13 mouse cellular contexts compared by ENCODE assay signal in genomic region chr14:46635322-46635721, GRCm38 (mm10).
DNase-seq lines count a peak whose midpoint lies in the region; ATAC-seq and TF ChIP-seq lines count a peak whose summit lies in the region.
"Had no signal": no experiment of that assay in that cellular context is flagged by ENCODE, and none has a peak within 500 bp of the region (broad histone marks: within the 10 kb centered on the region; RNA-seq: fewer than 3 reads in every experiment).

No protein-coding gene starts in this region.

- 0 out of 2 replicates have a peak overlapping the region, but pooled peaks have one; percentile 3 for H3K27ac ChIP-seq in stomach, embryonic 16.5 days (ENCODE audit: low read length)
- no peak overlapping the region for H3K27ac ChIP-seq in stomach, postnatal 0 days (replicated peaks)
- no peak overlapping the region for H3K27ac ChIP-seq in limb, embryonic 11.5 days (replicated peaks; ENCODE audit: low read depth, low read length)
- H3K27ac ChIP-seq in forebrain, postnatal 0 days (ENCODE audit: low read depth, low read length), result no peak overlapping the region
- H3K27ac ChIP-seq in intestine, embryonic 16.5 days (ENCODE audit: low read length), result no peak overlapping the region
- H3K27ac ChIP-seq: kidney, embryonic 15.5 days had no signal

- H3K4me2 ChIP-seq in stomach, embryonic 16.5 days (ENCODE audit: low read depth, low read length), result no peak overlapping the region
- H3K4me2 ChIP-seq in stomach, postnatal 0 days (replicated peaks; ENCODE audit: low read depth), result no peak overlapping the region
- no peak overlapping the region for H3K4me2 ChIP-seq in limb, embryonic 11.5 days (ENCODE audit: low read depth, severe bottlenecking)
- no peak overlapping the region for H3K4me2 ChIP-seq in forebrain, postnatal 0 days (ENCODE audit: low read depth)
- no peak overlapping the region for H3K4me2 ChIP-seq in intestine, embryonic 16.5 days (ENCODE audit: low read depth, low read length)
- H3K4me2 ChIP-seq: kidney, embryonic 15.5 days had no signal

- no peak for TF ChIP-seq EP300 in stomach, postnatal 0 days (optimal IDR thresholded peaks at IDR 0.05)

- intact Hi-C loops in gastrocnemius, postnatal 36 days (cut with DNase I), result no loop called here

- H3K36me3 ChIP-seq in stomach, embryonic 16.5 days (ENCODE audit: control insufficient read depth, insufficient read depth, low read length), result no peaks in the 10 kb centered on the region
- no peaks in the 10 kb centered on the region for H3K36me3 ChIP-seq in stomach, postnatal 0 days (ENCODE audit: control insufficient read depth, insufficient read depth, low read length)
- H3K36me3 ChIP-seq in limb, embryonic 11.5 days (ENCODE audit: control insufficient read depth, insufficient read depth, low read length), result no peaks in the 10 kb centered on the region
- no peaks in the 10 kb centered on the region for H3K36me3 ChIP-seq in forebrain, postnatal 0 days (ENCODE audit: insufficient read depth)
- no peaks in the 10 kb centered on the region for H3K36me3 ChIP-seq in intestine, embryonic 16.5 days (ENCODE audit: control insufficient read depth, insufficient read depth, low read length)
- H3K36me3 ChIP-seq: kidney, embryonic 15.5 days had no signal

- peaks cover 7% of the 10 kb centered on the region; the same call in 1 of the 2 replicates for H3K4me1 ChIP-seq in stomach, embryonic 16.5 days (ENCODE audit: control insufficient read depth, insufficient read depth, low read length)
- no peaks in the 10 kb centered on the region for H3K4me1 ChIP-seq in stomach, postnatal 0 days (replicated peaks; ENCODE audit: control insufficient read depth, insufficient read depth)
- peaks cover 14% of the 10 kb centered on the region for H3K4me1 ChIP-seq in limb, embryonic 11.5 days (ENCODE audit: control insufficient read depth, insufficient read depth, low read length)
- no peaks in the 10 kb centered on the region for H3K4me1 ChIP-seq in forebrain, postnatal 0 days (ENCODE audit: insufficient read depth)
- H3K4me1 ChIP-seq in intestine, embryonic 16.5 days (ENCODE audit: control insufficient read depth, insufficient read depth, low read length), result peaks cover 7% of the 10 kb centered on the region

- H3K4me3 ChIP-seq in stomach, embryonic 16.5 days (replicated peaks; ENCODE audit: low read length), result no peak overlapping the region
- H3K4me3 ChIP-seq in stomach, postnatal 0 days (ENCODE audit: low read depth, low read length), result no peak overlapping the region
- H3K4me3 ChIP-seq in limb, embryonic 11.5 days (ENCODE audit: low read depth, low read length), result no peak overlapping the region
- no peak overlapping the region for H3K4me3 ChIP-seq in forebrain, postnatal 0 days (ENCODE audit: low read depth, low read length)
- H3K4me3 ChIP-seq in intestine, embryonic 16.5 days (ENCODE audit: low read length), result no peak overlapping the region
- H3K4me3 ChIP-seq: erythroblast, embryonic 14.5 days; kidney, embryonic 15.5 days had no signal

- H3K27me3 ChIP-seq in stomach, embryonic 16.5 days (ENCODE audit: control insufficient read depth, insufficient read depth, low read length), result no peaks in the 10 kb centered on the region
- no peaks in the 10 kb centered on the region for H3K27me3 ChIP-seq in stomach, postnatal 0 days (ENCODE audit: control insufficient read depth, insufficient read depth, low read length)
- H3K27me3 ChIP-seq in limb, embryonic 11.5 days (ENCODE audit: control insufficient read depth, insufficient read depth, low read length), result no peaks in the 10 kb centered on the region
- H3K27me3 ChIP-seq in forebrain, postnatal 0 days (ENCODE audit: insufficient read depth, low read length), result peaks cover 26% of the 10 kb centered on the region
- H3K27me3 ChIP-seq in intestine, embryonic 16.5 days (replicated peaks; ENCODE audit: control insufficient read depth, insufficient read depth, low read length), result no peaks in the 10 kb centered on the region
- H3K27me3 ChIP-seq: kidney, embryonic 15.5 days had no signal

- H3K9ac ChIP-seq in stomach, embryonic 16.5 days (ENCODE audit: low read length), result no peak overlapping the region
- H3K9ac ChIP-seq in stomach, postnatal 0 days (ENCODE audit: low read length), result no peak overlapping the region
- no peak overlapping the region for H3K9ac ChIP-seq in limb, embryonic 11.5 days (ENCODE audit: low read length)
- H3K9ac ChIP-seq in forebrain, postnatal 0 days, result no peak overlapping the region
- no peak overlapping the region for H3K9ac ChIP-seq in intestine, embryonic 16.5 days (ENCODE audit: low read depth, low read length)
- H3K9ac ChIP-seq: kidney, embryonic 15.5 days; liver, postnatal 0 days had no signal

- H3K9me3 ChIP-seq in stomach, embryonic 16.5 days (replicated peaks; ENCODE audit: control insufficient read depth, low read length), result no peaks in the 10 kb centered on the region
- no peaks in the 10 kb centered on the region for H3K9me3 ChIP-seq in stomach, postnatal 0 days (ENCODE audit: control insufficient read depth, low read length)
- no peaks in the 10 kb centered on the region for H3K9me3 ChIP-seq in limb, embryonic 11.5 days (ENCODE audit: control insufficient read depth, low read length)
- H3K9me3 ChIP-seq in forebrain, postnatal 0 days (ENCODE audit: low read length), result no peaks in the 10 kb centered on the region
- no peaks in the 10 kb centered on the region for H3K9me3 ChIP-seq in intestine, embryonic 16.5 days (ENCODE audit: control insufficient read depth, low read length)
- H3K9me3 ChIP-seq: kidney, embryonic 15.5 days had no signal

- 68% methylated on average over 3 of the region's 3 CpGs for WGBS in stomach, embryonic 16.5 days
- WGBS in stomach, postnatal 0 days, result 55% methylated on average over 3 of the region's 3 CpGs
- 92% methylated on average over 3 of the region's 3 CpGs for WGBS in limb, embryonic 11.5 days
- WGBS in forebrain, postnatal 0 days, result 75% methylated on average over 3 of the region's 3 CpGs
- 77% methylated on average over 3 of the region's 3 CpGs for WGBS in intestine, embryonic 16.5 days

- DNase-seq in stomach, postnatal 0 days (ENCODE audit: low spot score), result no peak
- DNase-seq in gastrocnemius, postnatal 36 days, result peak; percentile 38 to 63
- peak; percentile 20 for DNase-seq in limb, embryonic 11.5 days (ENCODE audit: low spot score)
- peak; percentile 67 for DNase-seq in skeletal muscle tissue, adult 2 months (ENCODE audit: low read depth, low spot score)
- no peak for DNase-seq in forebrain, postnatal 0 days
- no peak for DNase-seq in c-Kit-positive CD71-positive TER-119-positive erythroid progenitor cells, embryonic 14.5 days (ENCODE audit: low spot score)
- DNase-seq: cerebellum, postnatal 25 days; liver, postnatal 0 days; thymus, adult 2 months had no signal

- ATAC-seq in stomach, embryonic 16.5 days (ENCODE audit: insufficient read depth, low FRiP score), result no peak
- no peak for ATAC-seq in stomach, postnatal 0 days (ENCODE audit: low FRiP score, low TSS enrichment)
- no peak for ATAC-seq in limb, embryonic 11.5 days (ENCODE audit: insufficient number of reproducible peaks, low FRiP score, low TSS enrichment, low read depth)
- ATAC-seq in forebrain, postnatal 0 days, result no peak
- no peak for ATAC-seq in intestine, embryonic 16.5 days
- ATAC-seq: liver, postnatal 0 days had no signal

- TF ChIP-seq CTCF in stomach, postnatal 0 days (IDR thresholded peaks at IDR 0.05; ENCODE audit: low read depth), result no peak
- TF ChIP-seq CTCF in forebrain, postnatal 0 days (IDR thresholded peaks at IDR 0.05; ENCODE audit: low read depth), result no peak

Comparison
In these comparisons a context has a peak if more than half of its experiments do, and no peak if none do; other contexts are left out.
1. DNase-seq: peak in gastrocnemius, postnatal 36 days (2 of 2), limb, embryonic 11.5 days (single experiment) and skeletal muscle tissue, adult 2 months (single experiment); none in stomach, postnatal 0 days (single experiment), forebrain, postnatal 0 days (single experiment) and c-Kit-positive CD71-positive TER-119-positive erythroid progenitor cells, embryonic 14.5 days (single experiment).